15 mouse cellular contexts compared by ENCODE assay signal in genomic region chr9:49119759-49120158, GRCm38 (mm10). TPM values are rescaled to one million over a fixed set of nuclear protein-coding genes. Genes with fewer than 3 reads are reported as not detected.
"Had no signal": no experiment of that assay in that cellular context is flagged by ENCODE, and none has a peak within 500 bp of the region (broad histone marks: within the 10 kb centered on the region; RNA-seq: fewer than 3 reads in every experiment).

No protein-coding gene starts in this region.

- H3K27me3 ChIP-seq: liver, embryonic 13.5 days had no signal

- H3K4me1 ChIP-seq: liver, embryonic 13.5 days had no signal

- H3K4me3 ChIP-seq: left cerebral cortex, adult 2 months; liver, embryonic 13.5 days had no signal

- H3K27ac ChIP-seq: left cerebral cortex, adult 2 months; liver, embryonic 13.5 days had no signal

- H3K36me3 ChIP-seq: liver, embryonic 13.5 days had no signal

- H3K4me2 ChIP-seq: liver, embryonic 13.5 days; midbrain, embryonic 11.5 days had no signal

- DNase-seq: kidney, postnatal 4 days; layer of hippocampus, postnatal 36 days; liver, embryonic 13.5 days; lung, adult 2 months; lung, postnatal 14 days; lung, postnatal 4 days; midbrain, embryonic 14.5 days; thymus, postnatal 25 days had no signal

- H3K9me3 ChIP-seq: liver, embryonic 13.5 days had no signal

- H3K9ac ChIP-seq: liver, embryonic 13.5 days had no signal

RNA-seq across cellular contexts. Expression of gene Tmprss5, which starts 38.7 kb away (rescaled TPM):
- total RNA-seq: liver, adult 2 months; megakaryocyte progenitor cell, adult 5-6 weeks; megakaryocyte-erythroid progenitor cell, adult 5-6 weeks had no signal
- polyA plus RNA-seq: limb, embryonic 11.5 days; liver, adult 2 months; liver, embryonic 13.5 days; liver, embryonic 16.5 days had no signal
